Mouse (Mus musculus): ENCODE measurements around the gene Cep78. TPM values are rescaled to one million over a fixed set of nuclear protein-coding genes. Genes with fewer than 3 reads are reported as not detected.
A peak's percentile ranks its signal among the peaks of the same experiment; 100 is the strongest.

Cep78 gene
- polyA plus RNA-seq, 1 experiment from 2014 or later = 42.3 TPM

GRCm38 (mm10) chr19:16007131-16007530, 22.3 kb upstream of the Cep78 start:
- ATAC-seq (ENCODE audit: low read depth) = no peak
- no peak overlapping the region for H3K27ac ChIP-seq (replicated peaks)

GRCm38 (mm10) chr19:15998157-15998556, 13.4 kb upstream of the Cep78 start:
- peaks cover 16% of the 10 kb centered on the region for H3K4me1 ChIP-seq (replicated peaks)
- no peak overlapping the region for H3K9ac ChIP-seq
- no peak overlapping the region for H3K4me3 ChIP-seq
- no peaks in the 10 kb centered on the region for H3K27me3 ChIP-seq
- no peak for ATAC-seq (ENCODE audit: low read depth)
- H3K27ac ChIP-seq (replicated peaks) = 0 out of 2 replicates have a peak overlapping the region, but pooled peaks have one; percentile 91
- no peak overlapping the region for H3K4me2 ChIP-seq
- no peaks in the 10 kb centered on the region for H3K9me3 ChIP-seq
- WGBS = 6% methylated on average over 3 of the region's 3 CpGs
- H3K36me3 ChIP-seq = no peaks in the 10 kb centered on the region

More at GRCm38 (mm10) chr19:16007131-16007530, 22.3 kb upstream of the Cep78 start:
- Histone ChIP-seq H3K4me3 (no peak overlapping the region), H3K36me3 (no peaks in the 10 kb centered on the region), H3K4me1 (replicated peaks) (peaks cover 13% of the 10 kb centered on the region), H3K4me2 (no peak overlapping the region), H3K9ac (no peak overlapping the region), H3K9me3 (no peaks in the 10 kb centered on the region), H3K27me3 (no peaks in the 10 kb centered on the region)
- 88% methylated on average over 8 of the region's 8 CpGs for WGBS

GRCm38 (mm10) chr19:15996901-15997564, 12.2 kb upstream of the Cep78 start:
- peak overlapping the region; percentile 58 for H3K9ac ChIP-seq
- no peaks in the 10 kb centered on the region for H3K9me3 ChIP-seq
- no peaks in the 10 kb centered on the region for H3K36me3 ChIP-seq
- peak; percentile 93 for ATAC-seq (ENCODE audit: low read depth)
- H3K4me3 ChIP-seq = peak overlapping the region; percentile 18
- no peaks in the 10 kb centered on the region for H3K27me3 ChIP-seq
- WGBS = 21% methylated on average over 12 of the region's 12 CpGs
- H3K4me1 ChIP-seq (replicated peaks) = peaks cover 16% of the 10 kb centered on the region
- peak overlapping the region; percentile 91 for H3K27ac ChIP-seq (replicated peaks)
- H3K4me2 ChIP-seq = peak overlapping the region; percentile 51

DNA sequence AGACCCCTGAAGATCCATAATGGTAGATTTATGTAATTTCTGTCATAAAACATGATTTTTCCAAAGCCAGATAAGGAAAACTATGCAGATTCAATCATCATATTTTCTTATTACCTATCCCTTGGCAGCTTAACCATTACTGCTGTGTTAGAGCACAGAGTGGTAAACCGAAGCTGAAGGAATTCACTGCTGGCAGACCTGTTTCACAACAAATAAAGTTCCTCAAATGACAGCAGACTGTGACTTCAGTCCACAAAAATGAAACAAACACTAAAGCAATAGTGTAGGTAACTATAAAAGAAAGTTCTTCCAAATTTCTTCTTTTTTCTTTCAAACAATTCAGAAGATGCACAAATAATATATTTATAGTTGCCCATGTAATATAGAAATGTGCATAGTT, 5.3 kb upstream of the Cep78 start:
- H3K4me3 ChIP-seq = no peak overlapping the region
- H3K27ac ChIP-seq (replicated peaks) = no peak overlapping the region
- no peak overlapping the region for H3K4me2 ChIP-seq
- H3K4me1 ChIP-seq (replicated peaks) = peaks cover 8% of the 10 kb centered on the region
- H3K9ac ChIP-seq = no peak overlapping the region
- no peaks in the 10 kb centered on the region for H3K27me3 ChIP-seq
- no peak for ATAC-seq (ENCODE audit: low read depth)
- 94% methylated on average over 1 of the region's 1 CpGs for WGBS
- H3K36me3 ChIP-seq = no peaks in the 10 kb centered on the region
- H3K9me3 ChIP-seq = no peaks in the 10 kb centered on the region

DNA sequence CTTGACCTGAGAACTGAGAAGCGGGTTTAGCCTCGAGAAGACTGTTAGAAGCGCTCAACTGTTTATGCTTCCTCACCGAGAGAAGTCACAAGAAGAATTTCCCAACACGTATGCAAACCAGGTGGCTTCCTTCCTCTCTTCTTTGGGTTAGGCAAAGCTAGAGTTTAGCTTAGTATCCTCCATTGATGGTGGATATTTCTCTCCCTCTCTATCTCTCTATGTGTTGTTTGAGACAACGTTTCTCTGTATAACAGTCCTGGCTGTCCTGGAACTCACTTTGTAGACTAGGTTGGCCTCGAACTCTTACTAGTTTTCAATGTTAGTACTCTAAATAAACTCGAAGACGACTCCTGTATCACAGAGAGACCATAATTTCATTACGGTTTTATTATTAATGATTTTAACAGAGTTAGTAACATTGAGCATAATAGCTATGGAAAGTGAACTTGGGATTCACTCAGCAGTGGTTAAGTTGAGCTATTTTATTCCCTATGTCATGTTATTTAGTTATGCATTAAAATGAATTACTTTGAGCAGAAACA, 454 bp upstream of the Cep78 start:
- H3K27me3 ChIP-seq = no peaks in the 10 kb centered on the region
- H3K27ac ChIP-seq (replicated peaks) = peak overlapping the region; percentile 96
- peak; percentile 12 for ATAC-seq (ENCODE audit: low read depth)
- no peaks in the 10 kb centered on the region for H3K9me3 ChIP-seq
- peak overlapping the region; percentile 94 for H3K9ac ChIP-seq
- WGBS = 30% methylated on average over 10 of the region's 10 CpGs
- H3K4me2 ChIP-seq = peak overlapping the region; percentile 71
- H3K36me3 ChIP-seq = no peaks in the 10 kb centered on the region
- peaks cover 41% of the 10 kb centered on the region for H3K4me1 ChIP-seq (replicated peaks)
- H3K4me3 ChIP-seq = peak overlapping the region; percentile 88

- ATAC-seq (ENCODE audit: low read depth) = peak; percentile 32; the same call in 1 of the 2 replicates
- H3K9ac ChIP-seq = peak overlapping the region; percentile 94
- 46% methylated on average over 15 of the region's 15 CpGs for WGBS
Measured at GRCm38 (mm10) chr19:15983739-15984344, 947 bp downstream of the Cep78 start.

DNA sequence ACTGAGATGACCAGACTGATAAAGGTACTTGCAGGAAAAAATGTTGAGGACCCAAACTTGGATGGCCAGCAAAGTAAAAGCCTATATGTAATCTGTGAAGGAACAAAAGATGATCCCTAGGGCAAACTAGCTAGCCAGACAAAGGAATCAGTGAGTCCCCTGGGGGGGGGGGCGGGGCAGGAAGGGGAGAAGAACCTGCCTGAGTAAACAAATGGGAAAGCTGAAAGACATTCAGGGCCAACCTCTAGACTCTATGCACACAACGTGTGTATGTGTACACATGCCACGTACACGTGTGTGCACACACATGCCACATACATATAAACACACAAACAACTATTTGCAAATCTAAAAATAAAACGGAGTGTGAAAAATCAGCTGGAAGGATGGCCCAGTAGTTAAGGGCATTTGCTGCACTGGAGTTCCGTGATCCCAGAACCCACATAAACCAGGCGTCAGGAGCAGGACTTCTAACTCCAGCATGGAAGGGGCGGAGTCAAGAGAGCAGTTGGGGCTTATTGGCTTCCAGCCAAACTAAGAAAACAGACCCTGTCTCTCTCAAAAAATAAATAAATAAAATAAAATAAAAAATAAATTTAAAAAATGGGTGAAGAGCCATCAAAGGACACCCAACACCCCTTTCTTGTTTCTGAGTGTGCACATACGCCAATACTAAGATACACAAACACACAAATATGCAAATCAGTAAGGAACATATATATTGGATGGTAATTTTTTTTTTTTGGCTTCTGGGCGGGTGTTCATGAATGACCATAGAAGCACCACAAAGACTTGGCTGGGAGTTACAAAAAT, 1.7 kb downstream of the Cep78 start:
- ATAC-seq (ENCODE audit: low read depth) = no peak
- peak overlapping the region; percentile 88 for H3K4me3 ChIP-seq
- H3K4me1 ChIP-seq (replicated peaks) = peaks cover 41% of the 10 kb centered on the region
- H3K36me3 ChIP-seq = peaks cover 11% of the 10 kb centered on the region
- H3K27me3 ChIP-seq = no peaks in the 10 kb centered on the region
- peak overlapping the region; percentile 6; the same call in 1 of the 2 replicates for H3K9ac ChIP-seq
- H3K27ac ChIP-seq (replicated peaks) = peak overlapping the region; percentile 38; the same call in 1 of the 2 replicates
- WGBS = 29% methylated on average over 10 of the region's 10 CpGs
- peak overlapping the region; percentile 71 for H3K4me2 ChIP-seq
- no peaks in the 10 kb centered on the region for H3K9me3 ChIP-seq

More at GRCm38 (mm10) chr19:15983739-15984344, 947 bp downstream of the Cep78 start:
- Histone ChIP-seq H3K4me1 (replicated peaks) (peaks cover 41% of the 10 kb centered on the region), H3K4me3 (peak overlapping the region; percentile 88), H3K4me2 (peak overlapping the region; percentile 71), H3K9me3 (no peaks in the 10 kb centered on the region), H3K36me3 (peaks cover 5% of the 10 kb centered on the region), H3K27me3 (no peaks in the 10 kb centered on the region), H3K27ac (replicated peaks) (peak overlapping the region; percentile 96)

GRCm38 (mm10) chr19:15981861-15982260, 2.9 kb downstream of the Cep78 start:
- Histone ChIP-seq H3K9me3 (no peaks in the 10 kb centered on the region), H3K4me1 (replicated peaks) (peaks cover 41% of the 10 kb centered on the region), H3K4me2 (peak overlapping the region; percentile 71), H3K9ac (peak overlapping the region; percentile 45; the same call in 1 of the 2 replicates), H3K27ac (replicated peaks) (no peak overlapping the region), H3K36me3 (peaks cover 22% of the 10 kb centered on the region), H3K27me3 (no peaks in the 10 kb centered on the region), H3K4me3 (no peak overlapping the region)
- 54% methylated on average over 4 of the region's 4 CpGs for WGBS
- ATAC-seq (ENCODE audit: low read depth) = 0 out of 2 replicates have a peak, but pooled peaks have one; percentile 29

DNA sequence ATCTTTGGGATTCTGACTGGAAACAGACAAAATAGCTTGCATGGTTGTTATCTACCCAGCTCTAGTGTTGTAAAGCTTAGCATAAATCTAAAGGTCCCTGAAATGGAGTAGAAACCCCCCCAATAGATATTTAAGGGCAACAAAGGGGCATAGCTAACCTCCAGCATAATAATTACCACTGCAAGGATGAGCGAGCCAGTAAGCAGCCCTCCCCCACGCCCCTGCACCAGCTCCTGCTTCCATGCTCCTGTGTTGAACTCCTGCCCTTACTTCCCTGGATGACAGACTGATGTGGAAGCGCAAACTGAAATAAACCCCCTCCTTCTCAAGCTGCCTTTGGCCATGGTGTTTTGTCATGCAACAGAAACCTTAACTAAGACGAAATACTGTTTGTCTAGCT, 11.4 kb downstream of the Cep78 start:
- peaks cover 93% of the 10 kb centered on the region for H3K36me3 ChIP-seq
- 68% methylated on average over 4 of the region's 4 CpGs for WGBS
- H3K4me1 ChIP-seq (replicated peaks) = no peaks in the 10 kb centered on the region
- H3K27me3 ChIP-seq = no peaks in the 10 kb centered on the region
- H3K9me3 ChIP-seq = no peaks in the 10 kb centered on the region
- H3K9ac ChIP-seq = no peak overlapping the region
- H3K4me3 ChIP-seq = no peak overlapping the region
- H3K4me2 ChIP-seq = no peak overlapping the region
- no peak for ATAC-seq (ENCODE audit: low read depth)
- no peak overlapping the region for H3K27ac ChIP-seq (replicated peaks)

GRCm38 (mm10) chr19:15965082-15965481, 19.7 kb downstream of the Cep78 start:
- ATAC-seq (ENCODE audit: low read depth) = peak; percentile 77
- no peak overlapping the region for H3K9ac ChIP-seq
- H3K27ac ChIP-seq (replicated peaks) = no peak overlapping the region
- H3K27me3 ChIP-seq = no peaks in the 10 kb centered on the region
- H3K4me1 ChIP-seq (replicated peaks) = no peaks in the 10 kb centered on the region
- no peaks in the 10 kb centered on the region for H3K9me3 ChIP-seq
- 59% methylated on average over 3 of the region's 3 CpGs for WGBS
- no peak overlapping the region for H3K4me2 ChIP-seq
- no peak overlapping the region for H3K4me3 ChIP-seq
- peaks cover 82% of the 10 kb centered on the region for H3K36me3 ChIP-seq

GRCm38 (mm10) chr19:15964533-15964932, 20.3 kb downstream of the Cep78 start:
- no peaks in the 10 kb centered on the region for H3K4me1 ChIP-seq (replicated peaks)
- H3K27ac ChIP-seq (replicated peaks) = no peak overlapping the region
- no peaks in the 10 kb centered on the region for H3K27me3 ChIP-seq
- no peak overlapping the region for H3K4me3 ChIP-seq
- ATAC-seq (ENCODE audit: low read depth) = 0 out of 2 replicates have a peak, but pooled peaks have one; percentile 11
- H3K36me3 ChIP-seq = peaks cover 82% of the 10 kb centered on the region
- 88% methylated on average over 7 of the region's 7 CpGs for WGBS
- no peaks in the 10 kb centered on the region for H3K9me3 ChIP-seq
- no peak overlapping the region for H3K4me2 ChIP-seq
- H3K9ac ChIP-seq = no peak overlapping the region
